Mouse (Mus musculus) stomach, embryonic 14.5 days (tissue): ENCODE results near the gene Slc17a6. TPM values are rescaled to one million over a fixed set of nuclear protein-coding genes. Genes with fewer than 3 reads are reported as not detected.

Source experiments
- ATAC-seq: fragments of 200-750 bp; cut with Nextera tagmentation; 2 replicates; pipeline ENCODE4 v1.8.0; 2017; ENCODE audit warnings: low read depth, moderate TSS enrichment; ENCODE audit not compliant: insufficient number of reproducible peaks, insufficient read depth, low FRiP score
- H3K27ac ChIP-seq: fragments of 300-500 bp; sonication (generic); 2 replicates; pipeline ENCODE4 v1.5.1; 2014; ENCODE audit warnings: mild to moderate bottlenecking, low read length, moderate library complexity, mixed read lengths
- H3K27me3 ChIP-seq: fragments of 300-500 bp; sonication (generic); 2 replicates; pipeline ENCODE4 v1.6.1; 2014; ENCODE audit warnings: low read length, control low read depth, mixed read lengths; ENCODE audit not compliant: control insufficient read depth, insufficient read depth
- H3K36me3 ChIP-seq: fragments of 300-500 bp; sonication (generic); 2 replicates; pipeline ENCODE4 v1.6.1; 2014; ENCODE audit warnings: mild to moderate bottlenecking, control low read depth, low read length, moderate library complexity, mixed read lengths; ENCODE audit not compliant: control insufficient read depth, insufficient read depth
- H3K4me1 ChIP-seq: fragments of 300-500 bp; sonication (generic); 2 replicates; pipeline ENCODE4 v1.6.1; 2014; ENCODE audit warnings: low read length, control low read depth, mixed read lengths; ENCODE audit not compliant: control insufficient read depth, insufficient read depth
- H3K4me2 ChIP-seq: fragments of 300-500 bp; sonication (generic); replicated peaks from 2 replicates; pipeline ENCODE4 v1.6.1; 2014; ENCODE audit warnings: low read depth, low read length, control low read depth
- H3K4me3 ChIP-seq: fragments of 300-500 bp; sonication (generic); 2 replicates; pipeline ENCODE4 v1.5.1; 2014; ENCODE audit warnings: low read depth, low read length, control low read depth
- H3K9ac ChIP-seq: fragments of 300-500 bp; sonication (generic); replicated peaks from 2 replicates; pipeline ENCODE4 v1.6.1; 2014; ENCODE audit warnings: low read depth, mild to moderate bottlenecking, control low read depth, low read length, moderate library complexity, mixed read lengths
- H3K9me3 ChIP-seq: fragments of 300-500 bp; sonication (generic); 2 replicates; pipeline ENCODE4 v1.6.1; 2016; ENCODE audit warnings: low read depth, low read length, control low read depth; ENCODE audit not compliant: control insufficient read depth
- WGBS: fragments of 180-500 bp; shearing (Covaris S2); extraction: QIAGEN DNeasy Blood & Tissue Kit; methylation state at CpG from one replicate; pipeline ENCODE4 v1.1.7; 2014; 5-methylcytosine and 5-hydroxymethylcytosine counted together
- polyA plus RNA-seq: library from polyadenylated mRNA; unstranded; fragments of >200 nt; fragmentation: Nextera tagmentation; extraction: Ambion mirVana; gene quantifications from 2 replicates; pipeline ENCODE4 v1.2.1, GENCODE M21; 2014

Gene Slc17a6
- polyA plus RNA-seq: not detected in 2 replicates

GRCm38 (mm10) chr7:51621694-51622145 is at the start of gene Slc17a6:
Slc17a6 (plus strand) TSS chr7:51622006.
- under 1% methylated on average over 23 of the region's 23 CpGs for WGBS
- no peak for ATAC-seq
- no peaks in the 10 kb centered on the region for H3K9me3 ChIP-seq
- H3K27ac ChIP-seq: no peak within 1 kb of the TSS
- no peaks in the 10 kb centered on the region for H3K36me3 ChIP-seq
- no peaks in the 10 kb centered on the region for H3K4me1 ChIP-seq
- no peak within 1 kb of the TSS for H3K4me3 ChIP-seq
- peaks cover 31% of the 10 kb centered on the region for H3K27me3 ChIP-seq
- H3K4me2 ChIP-seq: no peak within 1 kb of the TSS
- H3K9ac ChIP-seq: no peak within 1 kb of the TSS

- Histone ChIP-seq H3K4me1 (no peaks in the 10 kb centered on the region), H3K36me3 (no peaks in the 10 kb centered on the region), H3K9ac (no peak overlapping the region), H3K4me3 (no peak overlapping the region), H3K27me3 (no peaks in the 10 kb centered on the region), H3K4me2 (no peak overlapping the region), H3K9me3 (no peaks in the 10 kb centered on the region), H3K27ac (no peak overlapping the region)
- whole genome bisulfite sequencing: 72% methylated on average over 4 of the region's 4 CpGs
- ATAC-seq: no peak
Observed at GRCm38 (mm10) chr7:51600021-51600420, 21.8 kb upstream of the Slc17a6 start.

- ATAC-seq: no peak
- H3K27ac ChIP-seq: no peak overlapping the region
- no peak overlapping the region for H3K4me3 ChIP-seq
- no peak overlapping the region for H3K4me2 ChIP-seq
- 87% methylated on average over 12 of the region's 12 CpGs for WGBS
- H3K4me1 ChIP-seq: no peaks in the 10 kb centered on the region
- no peaks in the 10 kb centered on the region for H3K27me3 ChIP-seq
- no peak overlapping the region for H3K9ac ChIP-seq
- no peaks in the 10 kb centered on the region for H3K9me3 ChIP-seq
- H3K36me3 ChIP-seq: no peaks in the 10 kb centered on the region
Observed at GRCm38 (mm10) chr7:51603741-51604140, 18.1 kb upstream of the Slc17a6 start.

GRCm38 (mm10) chr7:51614404-51614803 is 7.4 kb upstream of the Slc17a6 start:
- Histone ChIP-seq H3K27ac (no peak overlapping the region), H3K36me3 (no peaks in the 10 kb centered on the region), H3K9me3 (no peaks in the 10 kb centered on the region), H3K9ac (no peak overlapping the region), H3K4me2 (no peak overlapping the region), H3K4me1 (no peaks in the 10 kb centered on the region), H3K27me3 (no peaks in the 10 kb centered on the region), H3K4me3 (no peak overlapping the region)
- 37% methylated on average over 5 of the region's 5 CpGs for WGBS
- no peak for ATAC-seq

- ATAC-seq: no peak
- H3K4me1 ChIP-seq: no peaks in the 10 kb centered on the region
- no peak overlapping the region for H3K9ac ChIP-seq
- H3K36me3 ChIP-seq: no peaks in the 10 kb centered on the region
- no peak overlapping the region for H3K4me3 ChIP-seq
- no peak overlapping the region for H3K27ac ChIP-seq
- H3K27me3 ChIP-seq: peaks cover 14% of the 10 kb centered on the region
- no peaks in the 10 kb centered on the region for H3K9me3 ChIP-seq
- no peak overlapping the region for H3K4me2 ChIP-seq
Observed at GRCm38 (mm10) chr7:51617941-51618340, 3.9 kb upstream of the Slc17a6 start.

- Histone ChIP-seq H3K4me3 (no peak overlapping the region), H3K27me3 (peaks cover 14% of the 10 kb centered on the region), H3K4me1 (no peaks in the 10 kb centered on the region), H3K9ac (no peak overlapping the region), H3K36me3 (no peaks in the 10 kb centered on the region), H3K9me3 (no peaks in the 10 kb centered on the region), H3K4me2 (no peak overlapping the region), H3K27ac (no peak overlapping the region)
- 31% methylated on average over 2 of the region's 2 CpGs for WGBS
- ATAC-seq: no peak
Observed at GRCm38 (mm10) chr7:51618412-51618811, 3.4 kb upstream of the Slc17a6 start.

- H3K9me3 ChIP-seq: no peaks in the 10 kb centered on the region
- no peak overlapping the region for H3K4me3 ChIP-seq
- peaks cover 26% of the 10 kb centered on the region for H3K27me3 ChIP-seq
- H3K27ac ChIP-seq: no peak overlapping the region
- H3K4me2 ChIP-seq: no peak overlapping the region
- ATAC-seq: no peak
- H3K9ac ChIP-seq: no peak overlapping the region
- 47% methylated on average over 1 of the region's 1 CpGs for WGBS
- no peaks in the 10 kb centered on the region for H3K4me1 ChIP-seq
- no peaks in the 10 kb centered on the region for H3K36me3 ChIP-seq
Observed at GRCm38 (mm10) chr7:51619977-51620376, 1.8 kb upstream of the Slc17a6 start.

- Histone ChIP-seq H3K36me3 (no peaks in the 10 kb centered on the region), H3K9me3 (no peaks in the 10 kb centered on the region), H3K4me1 (no peaks in the 10 kb centered on the region), H3K4me2 (no peak overlapping the region), H3K27ac (no peak overlapping the region), H3K9ac (no peak overlapping the region), H3K27me3 (peaks cover 36% of the 10 kb centered on the region), H3K4me3 (no peak overlapping the region)
- WGBS: 2% methylated on average over 18 of the region's 18 CpGs
- no peak for ATAC-seq
Observed at GRCm38 (mm10) chr7:51622196-51622595, 390 bp downstream of the Slc17a6 start.

- WGBS: 4% methylated on average over 5 of the region's 5 CpGs
- no peaks in the 10 kb centered on the region for H3K36me3 ChIP-seq
- peaks cover 39% of the 10 kb centered on the region for H3K27me3 ChIP-seq
Observed at GRCm38 (mm10) chr7:51622666-51623065, 860 bp downstream of the Slc17a6 start.

More at GRCm38 (mm10) chr7:51622666-51623065, 860 bp downstream of the Slc17a6 start:
- no peak for ATAC-seq
- Histone ChIP-seq H3K9me3 (no peaks in the 10 kb centered on the region), H3K4me2 (no peak overlapping the region), H3K9ac (no peak overlapping the region), H3K27ac (no peak overlapping the region), H3K4me3 (no peak overlapping the region), H3K4me1 (no peaks in the 10 kb centered on the region)
